Mouse (Mus musculus) midbrain, embryonic 15.5 days (tissue): ENCODE measurements around the gene 1700010I14Rik. TPM values are rescaled to one million over a fixed set of nuclear protein-coding genes. Genes with fewer than 3 reads are reported as not detected.
A peak's percentile ranks its signal among the peaks of the same experiment; 100 is the strongest.

Experiments used
- ATAC-seq: fragments of 200-750 bp; cut with Nextera tagmentation; replicated peaks from 2 replicates; pipeline ENCODE4 v1.8.0; 2017; ENCODE audit warnings: moderate TSS enrichment
- H3K27ac ChIP-seq: fragments of 300-500 bp; sonication (generic); 2 replicates; pipeline ENCODE4 v1.5.1; 2015; ENCODE audit warnings: mild to moderate bottlenecking, inconsistent platforms
- H3K27me3 ChIP-seq: fragments of 300-500 bp; sonication (generic); replicated peaks from 2 replicates; pipeline ENCODE4 v1.6.1; 2015; ENCODE audit warnings: inconsistent platforms
- H3K36me3 ChIP-seq: fragments of 300-500 bp; sonication (generic); replicated peaks from 2 replicates; pipeline ENCODE4 v1.6.1; 2015; ENCODE audit warnings: inconsistent platforms
- H3K4me1 ChIP-seq: fragments of 300-500 bp; sonication (generic); 2 replicates; pipeline ENCODE4 v1.6.1; 2015; ENCODE audit warnings: inconsistent platforms
- H3K4me2 ChIP-seq: fragments of 300-500 bp; sonication (generic); 2 replicates; pipeline ENCODE4 v1.6.1; 2015; ENCODE audit warnings: inconsistent platforms, mild to moderate bottlenecking, moderate library complexity
- H3K4me3 ChIP-seq: fragments of 300-500 bp; sonication (generic); 2 replicates; pipeline ENCODE4 v1.5.1; 2015; ENCODE audit warnings: mild to moderate bottlenecking, inconsistent platforms
- H3K9ac ChIP-seq: fragments of 300-500 bp; sonication (generic); 2 replicates; pipeline ENCODE4 v1.6.1; 2015; ENCODE audit warnings: mild to moderate bottlenecking, inconsistent platforms
- H3K9me3 ChIP-seq: fragments of 300-500 bp; sonication (generic); 2 replicates; pipeline ENCODE4 v1.6.1; 2016; ENCODE audit warnings: inconsistent platforms
- WGBS: fragments of 180-500 bp; shearing (Covaris S2); methylation state at CpG from one replicate; pipeline ENCODE4 v1.1.7; 2015; ENCODE audit warnings: mixed read lengths; 5-methylcytosine and 5-hydroxymethylcytosine counted together
- polyA plus RNA-seq: library from polyadenylated mRNA; unstranded; fragments of >200 nt; fragmentation: Nextera tagmentation; extraction: Ambion mirVana; gene quantifications from 2 replicates; pipeline ENCODE4 v1.2.1, GENCODE M21; 2015

Gene 1700010I14Rik
- polyA plus RNA-seq, 1 experiment from 2014 or later, result 3.1 TPM

DNA sequence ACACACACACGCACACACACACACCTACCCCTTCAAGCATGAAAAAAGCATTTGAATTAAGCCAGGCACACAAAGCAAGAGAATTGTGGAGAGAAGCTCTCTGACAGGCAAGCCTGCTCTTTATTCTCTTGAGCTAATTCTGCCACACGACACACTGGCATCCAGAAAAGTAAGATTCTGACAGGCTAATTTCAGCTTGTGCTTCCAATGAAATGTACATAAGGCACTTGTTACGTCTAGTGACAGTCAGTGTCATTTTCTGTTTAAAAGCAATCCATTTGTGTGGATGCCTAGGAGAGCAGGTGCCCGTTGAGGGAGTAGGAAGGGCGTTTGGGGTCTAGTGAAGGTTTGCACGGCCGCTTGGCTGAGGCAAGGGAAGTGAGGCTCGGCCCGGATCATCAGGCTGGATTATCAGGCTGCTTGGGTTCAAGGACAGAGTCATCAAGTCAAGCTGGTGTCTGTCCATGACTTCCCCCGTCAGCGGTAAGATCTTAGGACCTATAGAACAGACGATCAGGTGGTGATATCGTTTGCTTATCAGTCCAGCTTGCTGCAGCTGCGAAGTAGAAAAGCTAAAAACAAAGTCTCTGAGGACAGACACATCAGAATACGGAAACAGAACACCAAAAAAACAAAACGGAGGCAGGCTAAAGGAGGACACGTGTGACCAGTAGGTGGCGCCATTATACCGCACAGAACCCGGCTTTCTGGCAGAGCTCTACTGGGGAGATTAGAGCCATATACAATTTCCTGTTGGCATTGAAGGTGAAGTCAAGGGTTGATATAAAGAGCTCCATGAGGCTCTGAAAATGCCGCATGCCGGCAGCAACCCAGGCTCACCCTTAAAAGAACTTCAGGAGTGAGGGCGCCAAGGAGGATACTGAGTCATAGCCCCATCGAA lies 43.4 kb downstream of the 1700010I14Rik start:
- 0 out of 2 replicates have a peak, but pooled peaks cover 3% of the 10 kb centered on the region for H3K27me3 ChIP-seq
- no peaks in the 10 kb centered on the region for H3K9me3 ChIP-seq
- peak overlapping the region; percentile 63 for H3K27ac ChIP-seq
- peaks cover 16% of the 10 kb centered on the region for H3K4me1 ChIP-seq
- no peak overlapping the region for H3K4me3 ChIP-seq
- peak; percentile 90 for ATAC-seq
- H3K36me3 ChIP-seq, result no peaks in the 10 kb centered on the region
- H3K4me2 ChIP-seq, result peak overlapping the region; percentile 35
- 11% methylated on average over 24 of the region's 24 CpGs for WGBS
- H3K9ac ChIP-seq, result 0 out of 2 replicates have a peak overlapping the region, but pooled peaks have one; percentile 14

DNA sequence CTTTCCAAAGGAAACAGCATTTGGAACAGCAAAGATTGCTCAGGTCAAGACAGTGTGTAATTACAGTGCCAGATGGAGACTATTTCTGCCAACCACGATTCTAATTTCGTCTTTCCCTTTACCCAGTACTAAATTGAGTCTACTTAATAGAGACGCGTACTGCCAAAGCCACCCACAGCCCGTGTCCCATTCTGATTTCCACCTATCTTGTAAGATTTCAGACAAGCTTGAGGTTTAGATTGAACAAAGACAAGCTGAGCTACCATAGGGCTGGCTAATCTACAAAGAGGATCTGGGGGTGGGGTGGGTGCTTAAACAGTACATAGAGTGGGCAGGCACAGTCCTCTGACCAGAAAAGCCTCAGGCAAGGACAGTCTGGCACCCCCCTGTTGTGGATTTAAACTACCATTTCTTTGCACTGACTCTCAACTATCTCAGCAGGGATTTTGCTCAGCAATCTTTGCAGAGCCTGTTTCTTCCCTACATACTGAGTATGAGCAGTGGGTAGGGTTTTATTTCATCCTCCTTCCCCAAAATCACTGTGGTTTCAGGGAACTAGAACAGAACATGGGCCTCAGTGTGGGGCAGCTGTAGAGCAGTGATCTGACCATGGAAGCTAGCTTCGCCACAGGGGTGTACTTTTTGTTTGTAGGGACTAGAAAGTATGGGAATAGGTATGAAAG lies 44.4 kb downstream of the 1700010I14Rik start:
- peak; percentile 54; the same call in 1 of the 2 replicates for ATAC-seq
- H3K9me3 ChIP-seq, result no peaks in the 10 kb centered on the region
- no peak overlapping the region for H3K4me3 ChIP-seq
- peak overlapping the region; percentile 35; the same call in 1 of the 2 replicates for H3K4me2 ChIP-seq
- peaks cover 16% of the 10 kb centered on the region for H3K4me1 ChIP-seq
- H3K27me3 ChIP-seq, result 0 out of 2 replicates have a peak, but pooled peaks cover 3% of the 10 kb centered on the region
- no peak overlapping the region for H3K9ac ChIP-seq
- peak overlapping the region; percentile 51 for H3K27ac ChIP-seq
- no peaks in the 10 kb centered on the region for H3K36me3 ChIP-seq
- WGBS, result 56% methylated on average over 6 of the region's 6 CpGs

DNA sequence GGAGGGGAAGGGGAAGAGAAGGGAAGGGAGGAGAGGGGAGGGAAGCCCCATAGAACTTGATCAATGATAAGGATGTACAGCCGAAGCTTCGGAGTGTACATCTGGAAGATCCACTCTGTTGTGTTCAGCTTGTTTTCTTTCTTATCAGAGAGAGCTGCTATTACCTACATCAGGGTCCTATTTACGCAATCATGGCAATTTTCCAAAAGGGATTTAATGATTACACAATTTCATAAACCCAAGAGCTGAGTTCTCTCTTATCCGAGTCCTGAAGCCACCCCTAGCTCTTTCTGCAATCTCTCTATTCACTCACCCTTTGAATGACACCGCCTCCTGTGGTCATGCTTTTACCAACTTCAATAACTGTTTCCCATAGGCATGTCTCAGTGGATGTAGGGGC lies 45.4 kb downstream of the 1700010I14Rik start:
- H3K4me3 ChIP-seq, result no peak overlapping the region
- H3K27me3 ChIP-seq, result 0 out of 2 replicates have a peak, but pooled peaks cover 3% of the 10 kb centered on the region
- H3K36me3 ChIP-seq, result no peaks in the 10 kb centered on the region
- H3K9ac ChIP-seq, result no peak overlapping the region
- ATAC-seq, result no peak
- no peaks in the 10 kb centered on the region for H3K9me3 ChIP-seq
- 81% methylated on average over 5 of the region's 5 CpGs for WGBS
- no peak overlapping the region for H3K4me2 ChIP-seq
- peaks cover 16% of the 10 kb centered on the region for H3K4me1 ChIP-seq
- H3K27ac ChIP-seq, result no peak overlapping the region

DNA sequence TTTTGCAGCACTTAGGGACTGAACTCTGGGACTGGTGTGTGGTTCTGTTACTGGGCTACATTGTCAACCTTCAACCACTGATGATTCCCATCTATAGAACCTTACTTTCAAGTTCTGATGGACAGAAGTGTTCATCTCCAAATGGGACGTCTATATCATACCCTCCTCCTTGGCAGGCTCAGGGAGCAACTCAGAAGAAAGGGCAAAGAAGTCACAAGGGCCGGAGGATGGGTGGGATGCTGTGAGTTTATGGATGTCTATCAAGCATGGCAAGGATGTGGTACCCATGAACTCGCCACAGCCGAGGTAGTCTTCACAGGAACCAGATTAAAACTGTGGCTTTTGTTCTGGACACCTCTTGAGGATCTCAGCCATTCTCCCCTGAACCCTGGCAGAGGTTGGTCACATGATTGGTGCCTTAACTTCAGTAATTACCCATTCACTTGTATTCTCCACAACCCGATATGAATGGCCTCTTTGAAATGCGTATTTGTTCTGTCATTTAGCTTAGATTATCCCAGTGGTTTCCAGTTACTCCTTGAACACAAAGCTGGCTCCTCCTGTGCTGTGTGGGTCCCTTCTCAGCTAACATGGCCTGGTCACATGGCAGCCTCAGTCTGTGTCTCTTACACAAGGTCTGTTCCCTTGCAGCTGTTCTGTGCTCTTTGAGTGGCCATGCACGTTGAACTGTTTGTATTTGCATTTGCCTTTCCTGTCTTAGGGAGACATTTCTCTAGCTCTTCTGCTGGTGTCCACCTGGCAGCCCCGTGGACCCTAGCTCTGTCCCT lies 47.6 kb downstream of the 1700010I14Rik start:
- WGBS, result 57% methylated on average over 8 of the region's 8 CpGs
- H3K36me3 ChIP-seq, result no peaks in the 10 kb centered on the region
- ATAC-seq, result no peak

DNA sequence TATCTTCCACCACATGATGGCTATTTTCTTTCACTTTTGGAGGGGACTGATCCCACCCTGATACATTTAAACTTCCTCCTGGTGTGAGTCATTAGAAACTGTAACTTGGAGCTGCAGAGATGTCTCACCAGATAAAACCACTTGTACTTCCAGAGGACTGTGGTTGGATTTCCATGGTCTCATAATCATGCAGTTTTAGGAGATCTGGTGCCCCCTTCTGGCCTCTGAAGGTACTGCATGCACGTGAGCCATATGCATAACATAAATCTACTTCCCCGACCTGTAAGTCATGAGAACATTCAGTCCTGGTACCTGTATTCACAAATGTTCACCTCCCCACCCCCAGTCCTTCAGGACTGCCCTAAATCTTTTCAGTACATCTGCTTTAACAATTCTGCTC lies 54.6 kb downstream of the 1700010I14Rik start:
- Histone ChIP-seq H3K4me1 (no peaks in the 10 kb centered on the region), H3K27ac (no peak overlapping the region), H3K36me3 (no peaks in the 10 kb centered on the region), H3K4me2 (no peak overlapping the region), H3K4me3 (no peak overlapping the region), H3K9ac (no peak overlapping the region), H3K27me3 (no peaks in the 10 kb centered on the region), H3K9me3 (no peaks in the 10 kb centered on the region)
- 58% methylated on average over 2 of the region's 2 CpGs for WGBS
- no peak for ATAC-seq

More for the DNA sequence above, 47.6 kb downstream of the 1700010I14Rik start:
- H3K27me3 ChIP-seq, result 0 out of 2 replicates have a peak, but pooled peaks cover 3% of the 10 kb centered on the region
- no peaks in the 10 kb centered on the region for H3K9me3 ChIP-seq
- H3K27ac ChIP-seq, result no peak overlapping the region
- no peak overlapping the region for H3K9ac ChIP-seq
- no peak overlapping the region for H3K4me2 ChIP-seq
- no peak overlapping the region for H3K4me3 ChIP-seq
- H3K4me1 ChIP-seq, result peaks cover 16% of the 10 kb centered on the region

DNA sequence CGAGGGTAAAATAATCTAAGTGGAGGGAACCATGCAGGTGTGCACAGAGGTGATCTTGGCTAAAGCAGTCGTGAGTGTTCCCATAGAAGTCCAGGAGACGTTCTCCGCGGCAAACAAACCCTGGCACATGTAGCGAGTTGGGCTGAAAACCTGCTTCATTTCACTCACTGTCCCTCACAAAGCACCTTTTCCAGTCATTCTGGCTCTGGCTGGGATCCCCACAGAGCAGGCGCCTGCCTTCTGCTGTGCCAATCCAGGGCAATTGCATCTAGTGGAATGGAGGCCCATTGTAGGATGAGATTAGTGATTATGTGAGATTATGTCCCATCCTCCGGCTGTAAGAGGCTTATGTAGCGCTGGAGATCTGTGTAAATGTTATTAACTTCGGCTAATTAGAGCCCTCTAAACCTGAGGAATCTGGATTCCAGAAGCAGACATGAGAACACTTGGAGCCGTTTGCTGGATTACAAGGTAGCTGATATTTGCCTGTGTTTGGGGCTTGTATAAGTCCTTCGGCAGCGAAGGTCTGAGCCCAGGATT lies 64.4 kb downstream of the 1700010I14Rik start:
- Histone ChIP-seq H3K9ac (no peak overlapping the region), H3K9me3 (no peaks in the 10 kb centered on the region), H3K4me1 (no peaks in the 10 kb centered on the region), H3K27ac (no peak overlapping the region), H3K4me3 (no peak overlapping the region), H3K4me2 (no peak overlapping the region), H3K27me3 (no peaks in the 10 kb centered on the region), H3K36me3 (no peaks in the 10 kb centered on the region)
- ATAC-seq, result no peak
- 42% methylated on average over 13 of the region's 13 CpGs for WGBS

DNA sequence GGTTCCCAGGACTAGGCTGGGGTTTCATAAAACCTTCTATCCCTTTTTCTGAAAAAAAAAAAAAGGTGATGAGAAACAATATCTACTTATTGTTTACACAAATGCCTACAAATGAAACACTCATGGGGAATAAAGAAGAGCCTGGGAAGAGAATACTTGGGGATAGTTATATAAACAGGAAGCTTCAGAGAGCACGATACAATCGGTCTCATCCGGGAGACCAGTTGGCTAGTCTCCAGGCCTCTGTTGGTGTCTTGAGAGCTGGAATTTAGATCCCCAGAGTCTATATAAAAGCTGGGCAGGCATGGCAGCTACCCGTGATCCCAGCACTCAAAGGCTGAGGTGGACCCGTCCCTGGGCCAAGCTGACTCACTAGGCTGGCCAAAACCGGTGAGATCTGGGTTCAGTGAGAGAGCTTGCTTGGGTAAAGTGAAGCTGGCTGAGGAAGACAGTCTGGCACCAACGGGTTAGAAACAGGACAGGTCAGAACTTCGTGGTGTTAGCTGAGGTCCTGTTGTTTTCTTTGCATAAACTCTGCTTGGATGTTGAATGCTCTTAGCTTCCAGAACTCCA lies 71.3 kb downstream of the 1700010I14Rik start:
- Histone ChIP-seq H3K4me3 (no peak overlapping the region), H3K4me1 (no peaks in the 10 kb centered on the region), H3K9ac (no peak overlapping the region), H3K27ac (no peak overlapping the region), H3K36me3 (no peaks in the 10 kb centered on the region), H3K27me3 (no peaks in the 10 kb centered on the region), H3K9me3 (no peaks in the 10 kb centered on the region), H3K4me2 (no peak overlapping the region)
- no peak for ATAC-seq
- WGBS, result 69% methylated on average over 8 of the region's 8 CpGs
